Mouse (Mus musculus) T-helper 17 cell (primary cell): ENCODE measurements at regions not wholly inside any gene's neighbourhood (a gene's known extent, or its start where the extent isn't known, plus 50 kb on each side); places are given as distances from the start of the nearest gene placed in this dataset.
"Not testable (repeated sequence)": the region's sequence is repeated elsewhere in the genome, so short reads cannot be mapped to it uniquely, and the experiment has no call there.

ENCODE experiments used
- in situ Hi-C, 2 experiments: fragments of 300-600 bp; cut with MboI, MseI; formaldehyde crosslinking; loops; 1 replicate in 1 of 2; 2 replicates in 1 of 2; pipeline ENCODE4 v1.15.1; 2025; ENCODE audit warnings: high pct_unique_total_duplicates in 2 of 2

- in situ Hi-C loops, result loop anchor here in 1 of 2 experiments (10.0 kb wide), 1 partner anchor 1263 kb away; no protein-coding TSS in a partner anchor
Observed at GRCm38 (mm10) chr13:5347503-5348469, 513.5 kb upstream of the Klf6 start.

DNA sequence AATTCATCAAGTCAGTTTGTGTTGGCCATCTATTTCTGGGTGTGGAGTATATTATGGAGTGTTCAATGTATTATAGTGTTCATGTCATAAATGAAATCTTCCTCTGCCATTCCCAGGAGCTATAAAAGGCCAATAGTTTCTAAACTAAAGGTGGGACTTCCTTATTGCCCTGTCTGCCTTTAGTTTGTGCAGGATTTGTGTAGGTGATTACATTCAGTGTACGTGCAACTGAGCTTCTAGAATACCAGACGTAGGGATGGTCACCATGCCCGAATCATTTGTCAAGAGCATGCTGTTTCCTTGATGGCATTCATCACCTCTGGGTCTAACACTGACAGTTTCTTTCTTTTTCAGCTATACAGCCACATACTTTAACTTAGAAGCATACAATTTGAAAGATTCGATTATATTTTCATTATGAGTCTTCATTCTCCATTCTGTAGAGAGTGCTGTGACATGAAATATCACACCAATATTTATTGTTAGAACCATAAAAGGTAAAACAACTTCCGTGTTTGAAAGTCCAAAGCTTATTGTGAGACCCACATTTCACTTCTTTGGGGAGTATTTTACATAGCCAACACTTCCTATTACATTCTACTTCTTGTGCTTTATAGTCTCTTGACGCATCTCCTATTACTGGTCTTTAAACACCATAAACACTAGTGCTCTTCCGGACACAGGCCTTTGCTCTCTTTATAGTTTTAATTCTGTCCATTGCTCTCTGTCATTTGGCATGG, 494.1 kb upstream of the Klf6 start:
- in situ Hi-C loops, result no loop called here

- in situ Hi-C loops, result no loop called here
Observed at GRCm38 (mm10) chr13:5370007-5370406, 491.3 kb upstream of the Klf6 start.

GRCm38 (mm10) chr13:5373191-5373590, 488.1 kb upstream of the Klf6 start:
- in situ Hi-C loops, result no loop called here

DNA sequence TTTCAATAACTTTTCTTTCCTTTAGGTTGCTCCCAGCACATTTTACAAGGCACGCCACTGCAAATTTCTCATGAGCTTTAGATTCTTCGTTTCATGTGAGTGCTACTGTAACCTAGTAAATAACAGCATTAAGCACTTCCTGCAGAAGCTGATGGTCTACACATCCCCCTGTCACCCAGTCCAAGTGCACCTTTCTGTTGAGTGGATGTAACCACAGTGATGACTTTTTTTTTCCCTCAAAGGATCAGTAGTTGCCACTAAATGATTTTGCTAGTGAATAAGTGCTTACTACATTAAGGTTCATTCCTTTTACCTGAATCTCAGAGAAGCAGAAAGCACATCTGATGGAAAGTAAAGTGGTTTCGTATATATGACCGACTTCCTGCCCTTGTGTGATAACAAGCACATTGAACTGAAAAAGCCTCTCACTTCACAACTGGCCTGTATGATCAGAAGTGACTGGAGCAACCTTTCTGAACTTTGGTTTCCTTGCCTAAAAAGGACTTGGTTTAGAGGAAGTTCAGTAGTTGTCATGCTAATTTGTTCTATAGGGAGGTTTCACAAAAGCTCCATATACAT, 453.0 kb upstream of the Klf6 start:
- in situ Hi-C loops, result loop anchor here in 1 of 2 experiments (10.0 kb wide), 2 partner anchors 456 to 576 kb away; partner anchors contain the start of gene Klf6

GRCm38 (mm10) chr13:5412052-5412451, 449.2 kb upstream of the Klf6 start:
- in situ Hi-C loops, result no loop called here

GRCm38 (mm10) chr13:5413009-5413408, 448.3 kb upstream of the Klf6 start:
- in situ Hi-C loops, result not testable (repeated sequence)

- in situ Hi-C loops, result no loop called here
Observed at GRCm38 (mm10) chr13:5424110-5424509, 437.2 kb upstream of the Klf6 start.

- in situ Hi-C loops, result no loop called here
Observed at GRCm38 (mm10) chr13:5425491-5426232, 435.6 kb upstream of the Klf6 start.

GRCm38 (mm10) chr13:5433652-5434051, 427.6 kb upstream of the Klf6 start:
- in situ Hi-C loops, result no loop called here

GRCm38 (mm10) chr13:5435131-5435530, 426.2 kb upstream of the Klf6 start:
- in situ Hi-C loops, result no loop called here

- in situ Hi-C loops, result no loop called here
Observed at GRCm38 (mm10) chr13:5436191-5436590, 425.1 kb upstream of the Klf6 start.

- in situ Hi-C loops, result no loop called here
Observed at GRCm38 (mm10) chr13:5440454-5440853, 420.8 kb upstream of the Klf6 start.

- in situ Hi-C loops, result no loop called here
Observed at GRCm38 (mm10) chr13:5444759-5445478, 416.4 kb upstream of the Klf6 start.

GRCm38 (mm10) chr13:5448601-5449000, 412.7 kb upstream of the Klf6 start:
- in situ Hi-C loops, result no loop called here

DNA sequence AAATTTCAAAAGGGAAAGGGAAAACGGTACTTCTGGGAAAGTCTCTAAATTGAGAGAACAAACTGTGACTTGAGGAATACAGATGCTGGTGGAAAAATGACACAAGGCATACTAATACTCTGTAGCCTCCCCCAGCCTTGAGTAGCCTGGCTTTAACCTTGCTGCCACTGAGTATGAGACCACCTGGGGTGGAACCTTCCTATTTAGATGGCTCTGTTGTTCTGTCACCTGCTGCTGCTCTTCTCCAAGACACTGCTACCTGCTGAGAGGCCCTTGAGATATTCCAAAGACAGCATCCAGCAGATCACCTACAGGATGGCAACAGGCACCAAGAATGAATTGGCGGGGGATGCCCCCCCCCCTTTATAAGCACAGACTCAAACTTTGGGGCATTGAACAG, 380.5 kb upstream of the Klf6 start:
- in situ Hi-C loops, result no loop called here

DNA sequence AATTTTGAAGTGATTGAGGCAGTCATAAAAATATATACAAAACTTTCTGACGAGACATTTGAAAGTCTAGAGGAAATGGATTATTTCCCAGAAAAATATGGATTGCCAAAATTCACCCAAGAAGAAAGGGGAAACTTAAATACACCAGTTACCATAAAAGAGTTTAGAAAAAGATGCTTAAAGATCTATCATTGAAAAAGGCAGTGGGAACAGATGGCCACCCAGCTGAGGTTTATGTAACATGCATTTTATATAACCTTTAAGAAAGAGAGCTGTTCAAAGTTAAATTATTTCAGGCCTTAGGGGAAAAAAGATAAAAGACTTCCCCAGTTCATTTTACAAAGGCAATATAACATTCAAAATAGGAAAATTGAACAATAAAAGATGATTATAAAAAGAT, 369.0 kb upstream of the Klf6 start:
- in situ Hi-C loops, result no loop called here

DNA sequence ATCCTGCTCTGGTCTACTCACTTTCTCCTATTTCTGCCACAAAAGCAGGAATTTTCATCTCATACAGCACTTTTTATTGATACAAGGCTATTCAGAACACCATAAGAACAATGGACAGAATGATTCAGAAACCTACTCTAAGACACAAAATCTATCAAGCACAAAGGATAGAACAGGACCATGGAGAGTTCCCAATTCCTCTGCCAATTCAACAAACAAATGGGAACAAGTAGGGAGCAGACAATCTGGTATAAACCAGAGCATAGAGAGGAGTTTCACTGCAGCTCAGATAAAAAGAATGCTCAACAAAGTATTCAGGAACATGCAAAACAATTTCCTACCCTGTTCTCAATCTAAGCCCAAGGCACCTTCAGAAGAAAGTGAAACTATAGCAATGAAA, 363.7 kb upstream of the Klf6 start:
- in situ Hi-C loops, result no loop called here

DNA sequence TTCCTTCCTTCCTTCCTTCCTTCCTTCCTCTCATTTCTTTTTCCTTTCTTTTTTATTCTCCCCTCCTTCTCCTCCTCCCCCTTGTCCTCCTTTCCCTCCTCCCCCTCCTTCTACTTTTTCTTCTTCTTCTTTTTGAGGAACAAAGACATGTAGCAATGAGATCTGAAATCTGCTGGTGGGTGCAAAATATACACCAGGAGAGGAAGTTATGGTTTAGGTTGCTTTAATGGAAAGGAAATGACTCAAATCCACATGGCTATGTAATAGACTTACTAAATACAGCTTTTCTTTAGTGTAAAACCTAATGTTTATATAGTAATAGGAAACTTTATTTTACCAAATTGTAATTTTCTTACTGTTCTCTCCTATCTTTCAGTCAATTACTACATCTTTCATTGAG, 349.5 kb upstream of the Klf6 start:
- in situ Hi-C loops, result loop anchor here (5.0 to 10.0 kb wide), 4 partner anchors 163 to 341 kb away; no protein-coding TSS in a partner anchor

DNA sequence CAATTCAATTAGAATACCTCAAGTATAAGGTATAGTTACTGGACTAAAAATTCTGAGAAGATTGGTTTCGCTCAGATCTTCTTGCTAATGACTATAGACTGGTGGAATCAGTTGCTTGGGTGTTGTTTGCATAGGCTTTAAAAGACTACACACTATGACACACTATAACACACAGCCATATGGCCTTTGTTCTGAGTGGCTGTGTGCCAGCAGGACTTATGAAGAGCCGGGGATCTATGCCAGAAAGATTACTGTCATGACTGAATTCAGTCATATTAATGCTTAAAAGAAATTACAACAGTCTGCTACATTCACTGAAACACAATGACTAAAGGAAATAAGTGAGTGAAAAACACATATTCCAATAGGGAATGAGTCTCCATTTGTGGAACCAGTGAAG, 345.7 kb upstream of the Klf6 start:
- in situ Hi-C loops, result loop anchor here (10.0 kb wide), 2 partner anchors 159 to 201 kb away; no protein-coding TSS in a partner anchor
